Mouse (Mus musculus) ES-E14 (cell line): ENCODE results near the gene Sh3pxd2a.

ENCODE experiments used
- CHD2 ChIP-seq: IDR thresholded peaks from 2 replicates; pipeline ENCODE4 v1.6.1; 2014; ENCODE audit warnings: mild to moderate bottlenecking, low read depth, low read length, inconsistent platforms
- HCFC1 ChIP-seq: IDR thresholded peaks from 2 replicates; pipeline ENCODE4 v1.6.1; 2012; ENCODE audit warnings: low read length, inconsistent platforms, borderline replicate concordance; ENCODE audit not compliant: insufficient read depth
- MAFK ChIP-seq: IDR thresholded peaks from 2 replicates; pipeline ENCODE4 v1.6.1; 2014; ENCODE audit warnings: mild to moderate bottlenecking, low read depth, low read length, inconsistent platforms; ENCODE audit not compliant: insufficient read depth
- ZNF384 ChIP-seq: IDR thresholded peaks from 2 replicates; pipeline ENCODE4 v1.6.1; 2012; ENCODE audit warnings: low read depth, low read length, inconsistent platforms

DNA sequence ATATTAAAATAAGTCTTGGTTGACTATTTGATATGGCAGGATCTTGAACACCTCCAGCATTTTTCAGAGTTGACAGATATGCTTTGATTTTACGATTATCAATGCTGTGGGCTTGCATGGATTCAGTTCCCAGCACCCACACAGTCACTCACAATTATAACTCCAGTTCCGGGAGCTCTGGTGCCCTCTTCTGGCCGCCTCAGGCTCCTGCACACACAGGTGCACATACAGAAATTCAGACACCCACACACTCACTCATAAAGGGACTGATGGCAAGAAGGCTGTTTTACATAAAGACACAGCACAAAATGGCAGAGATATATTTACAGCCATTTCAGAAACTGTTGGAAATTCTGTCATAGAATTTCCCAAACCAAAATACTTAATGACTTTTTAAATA, 25.0 kb upstream of the Sh3pxd2a start:
- TF ChIP-seq HCFC1 (no peak), MAFK (no peak), CHD2 (no peak), ZNF384 (no peak)
